Mouse (Mus musculus) large intestine, adult 2 months (tissue): ENCODE data around the gene Olfr1178. TPM values are rescaled to one million over a fixed set of nuclear protein-coding genes. Genes with fewer than 3 reads are reported as not detected.

Experiments used
- DNase-seq: peaks from one replicate; pipeline ENCODE4 v3.0.0-alpha.2; 2012; ENCODE audit warnings: low read depth, low spot score
- WGBS: fragments of 180-500 bp; shearing (Covaris S2); methylation state at CpG from one replicate; pipeline ENCODE4 v1.1.7; 2018; 5-methylcytosine and 5-hydroxymethylcytosine counted together
- polyA plus RNA-seq: library from polyadenylated mRNA; depleted of rRNA; stranded (reverse); fragments of >200 nt; gene quantifications from 2 replicates; pipeline ENCODE4 v1.2.3, GENCODE M21; 2012; rRNA removed

Gene Olfr1178
- not detected in 2 replicates for polyA plus RNA-seq

DNA sequence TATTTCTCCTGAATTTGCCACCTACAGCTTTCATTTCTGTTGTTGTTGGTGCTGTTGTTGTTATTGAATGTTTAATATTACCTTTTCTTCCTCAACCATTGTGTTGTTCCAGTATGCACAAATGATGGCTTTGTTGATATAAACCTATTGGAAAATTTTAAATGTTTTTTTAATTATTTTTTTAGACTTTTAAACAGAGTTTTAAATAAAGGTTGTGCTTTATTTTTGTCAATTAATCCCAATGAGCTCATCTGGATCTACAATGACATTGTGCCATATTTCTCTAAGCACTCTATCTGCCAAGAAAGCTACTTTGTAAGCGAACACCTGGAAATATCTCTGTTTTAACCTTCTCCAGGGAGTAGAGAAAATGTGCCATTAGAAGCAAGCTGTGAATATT is at the start of gene Olfr1178:
Gene Olfr1178 (plus strand): TSS at position 301 of the 400 bp plus-strand sequence.
- no peak for DNase-seq
- 80% methylated on average over 1 of the region's 1 CpGs for WGBS

DNA sequence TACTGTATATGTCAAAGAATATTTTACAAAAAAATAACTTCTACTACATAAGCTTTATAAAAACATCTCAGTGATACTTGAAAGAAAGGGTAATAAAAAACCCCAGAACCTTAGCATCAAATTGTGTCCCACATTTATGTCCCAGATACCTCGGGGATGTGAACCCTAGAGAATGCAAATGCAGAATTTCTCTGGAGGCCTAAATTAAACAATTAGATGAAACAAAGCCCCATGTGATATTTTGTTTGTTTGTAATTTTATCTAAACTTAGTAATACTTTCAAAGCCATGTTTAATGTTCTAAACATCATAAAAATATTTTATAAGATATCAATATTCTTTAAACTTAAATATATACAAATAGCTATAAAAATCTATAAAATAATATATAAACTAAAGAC is 40.5 kb upstream of the Olfr1178 start, which contains the start of gene Olfr1177-ps:
Gene Olfr1177-ps (minus strand): TSS at position 101 of the 400 bp plus-strand sequence.
- WGBS, result 68% methylated on average over 1 of the region's 1 CpGs
- DNase-seq, result no peak

DNA sequence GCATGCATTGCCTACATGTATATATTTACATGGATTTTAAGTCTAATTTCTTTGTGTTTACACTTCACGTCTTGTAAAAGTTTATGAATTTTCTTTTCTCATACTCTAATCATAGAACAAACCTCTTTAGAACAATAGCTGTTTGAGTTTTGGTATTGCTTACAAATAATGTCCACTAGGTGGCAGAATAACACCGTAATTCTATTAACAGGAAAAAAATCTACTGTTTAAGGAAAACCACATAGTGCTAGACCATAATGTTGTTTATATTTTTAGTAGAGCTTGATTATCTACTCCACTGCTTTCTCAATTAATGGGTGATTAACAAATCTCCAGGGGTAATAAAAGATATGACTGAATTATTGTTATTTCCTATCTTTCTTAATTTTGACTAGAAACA is 30.6 kb upstream of the Olfr1178 start:
- DNase-seq, result peak; percentile 2
- under 1% methylated on average over 2 of the region's 2 CpGs for WGBS

DNA sequence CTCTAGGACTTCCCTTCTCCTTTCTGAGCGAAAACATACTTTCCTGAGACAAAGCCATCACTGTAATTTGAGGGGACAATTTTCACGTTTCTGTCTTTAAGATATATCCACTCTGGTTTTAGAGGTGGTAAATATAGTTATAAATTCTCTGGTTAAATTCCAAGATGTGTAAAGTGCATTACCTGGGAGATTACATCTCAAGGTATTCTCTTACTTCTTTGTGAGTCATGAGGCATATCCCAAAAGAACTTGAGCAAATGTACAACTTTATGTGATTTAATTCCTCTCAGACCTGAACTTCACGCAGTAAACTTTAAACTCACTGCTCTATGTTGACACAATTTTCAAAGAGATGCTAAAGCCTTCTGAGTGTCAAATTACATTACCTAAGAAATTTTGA is 19.5 kb downstream of the Olfr1178 start, which contains the start of gene Olfr1179:
Gene Olfr1179 (minus strand): TSS at position 101 of the 400 bp plus-strand sequence.
- WGBS, result 63% methylated on average over 3 of the region's 3 CpGs

DNA sequence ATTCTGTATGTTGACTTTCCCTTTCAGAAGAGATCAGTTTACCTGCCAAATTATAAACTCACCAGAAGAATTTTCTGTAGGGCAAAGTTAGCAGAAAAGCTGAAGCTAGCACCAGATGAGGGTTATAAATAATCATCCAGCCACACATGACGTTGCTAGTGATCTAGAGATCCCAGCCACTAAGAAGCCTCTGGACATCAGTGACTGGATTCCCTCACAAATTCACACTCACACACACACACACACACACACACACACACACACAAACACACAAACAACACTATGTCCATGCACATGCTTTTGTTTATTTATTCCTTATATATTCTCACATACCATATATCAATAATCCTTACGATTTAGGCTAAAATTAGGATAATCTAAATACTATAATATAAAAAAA is 32.2 kb downstream of the Olfr1178 start, which contains the start of gene Olfr1180:
Gene Olfr1180 (minus strand): TSS at position 101 of the 400 bp plus-strand sequence.
- no peak for DNase-seq
- 66% methylated on average over 2 of the region's 2 CpGs for WGBS

More for the DNA sequence above, 19.5 kb downstream of the Olfr1178 start, which contains the start of gene Olfr1179:
- DNase-seq, result no peak

DNA sequence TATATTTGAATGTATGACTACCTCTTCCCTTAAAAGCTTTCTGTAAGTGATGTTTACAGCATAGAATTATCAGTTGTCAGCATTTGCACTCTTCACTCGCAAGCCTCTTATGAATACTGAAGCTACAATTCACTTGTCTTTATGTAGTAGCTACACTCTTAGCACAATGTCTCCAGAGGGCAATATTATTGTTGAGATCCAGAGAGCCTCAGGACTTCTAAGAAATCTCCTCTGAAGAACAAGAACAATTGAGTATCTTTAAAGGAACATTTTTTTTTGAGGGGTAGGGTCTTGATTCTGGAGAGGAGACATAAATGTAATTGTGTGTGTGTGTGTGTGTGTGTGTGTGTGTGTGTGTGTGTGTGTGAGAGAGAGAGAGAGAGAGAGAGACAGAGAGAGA is 39.2 kb downstream of the Olfr1178 start, which contains the start of gene Olfr1181:
Gene Olfr1181 (minus strand): TSS at position 101 of the 400 bp plus-strand sequence.
- DNase-seq, result no peak
- WGBS, result 71% methylated on average over 1 of the region's 1 CpGs

DNA sequence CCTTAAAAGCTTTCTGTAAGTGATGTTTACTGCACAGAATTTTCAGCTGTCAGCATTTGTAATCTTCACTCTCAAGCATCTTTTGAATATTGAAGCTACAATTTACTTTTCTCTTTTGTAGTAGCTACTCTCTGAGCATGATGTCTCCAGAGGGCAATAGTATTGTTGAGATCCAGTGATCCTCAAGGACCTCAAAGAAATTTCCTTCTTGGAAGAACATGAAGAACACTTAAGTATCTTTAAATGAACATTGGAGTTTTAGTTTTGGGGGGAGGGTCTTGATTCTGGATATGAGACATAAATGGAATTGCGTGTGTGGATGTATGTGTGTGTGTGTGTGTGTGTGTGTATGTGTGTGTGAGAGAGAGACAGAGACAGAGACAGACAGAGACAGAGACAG is 62.2 kb downstream of the Olfr1178 start, which contains the start of gene Gm13757:
Gene Gm13757 (minus strand): TSS at position 101 of the 400 bp plus-strand sequence.
- whole genome bisulfite sequencing, result 85% methylated on average over 1 of the region's 1 CpGs
- no peak for DNase-seq

Other genes with a start within 250 kb of the Olfr1178 start
- gene Olfr1167, start 231.9 kb upstream of the Olfr1178 start, polyA plus RNA-seq, result not detected in 2 replicates
- not detected in 2 replicates for gene Olfr1168, start 205.2 kb upstream of the Olfr1178 start, polyA plus RNA-seq
- not detected in 2 replicates for gene Olfr1170, start 158.7 kb upstream of the Olfr1178 start, polyA plus RNA-seq
- not detected in 2 replicates for gene Olfr1173, start 107.2 kb upstream of the Olfr1178 start, polyA plus RNA-seq
- not detected in 2 replicates for gene Olfr1174-ps, start 71.9 kb upstream of the Olfr1178 start, polyA plus RNA-seq
- not detected in 2 replicates for gene Olfr1175-ps, start 59.8 kb upstream of the Olfr1178 start, polyA plus RNA-seq
- not detected in 2 replicates for gene Olfr1176, start 50.3 kb upstream of the Olfr1178 start, polyA plus RNA-seq
- gene Olfr1177-ps, start 40.6 kb upstream of the Olfr1178 start, polyA plus RNA-seq, result not detected in 2 replicates
- not detected in 2 replicates for gene Olfr1179, start 19.4 kb downstream of the Olfr1178 start, polyA plus RNA-seq
- not detected in 2 replicates for gene Olfr1180, start 32.1 kb downstream of the Olfr1178 start, polyA plus RNA-seq
- not detected in 2 replicates for gene Olfr1181, start 39.1 kb downstream of the Olfr1178 start, polyA plus RNA-seq
- not detected in 2 replicates for gene Gm13757, start 62.1 kb downstream of the Olfr1178 start, polyA plus RNA-seq
- not detected in 2 replicates for gene Olfr1183, start 67.8 kb downstream of the Olfr1178 start, polyA plus RNA-seq
- not detected in 2 replicates for gene Olfr1184, start 96.5 kb downstream of the Olfr1178 start, polyA plus RNA-seq
- not detected in 2 replicates for gene Olfr1185-ps1, start 106.3 kb downstream of the Olfr1178 start, polyA plus RNA-seq
- gene Olfr1186, start 131.5 kb downstream of the Olfr1178 start, polyA plus RNA-seq, result not detected in 2 replicates
- not detected in 2 replicates for gene Olfr1188, start 169.9 kb downstream of the Olfr1178 start, polyA plus RNA-seq
- gene Olfr1189, start 199.4 kb downstream of the Olfr1178 start, polyA plus RNA-seq, result not detected in 2 replicates